Mouse (Mus musculus) neural tube, embryonic 13.5 days (tissue): Measurements from ENCODE around the gene Dus2. TPM values are rescaled to one million over a fixed set of nuclear protein-coding genes. Genes with fewer than 3 reads are reported as not detected.
A peak's percentile ranks its signal among the peaks of the same experiment; 100 is the strongest.

Experiments
- ATAC-seq: fragments of 200-750 bp; cut with Nextera tagmentation; 2 replicates; pipeline ENCODE4 v1.8.0; 2017; ENCODE audit warnings: low read depth, mild to moderate bottlenecking, moderate TSS enrichment, moderate library complexity
- H3K27ac ChIP-seq: fragments of 300-500 bp; sonication (generic); replicated peaks from 2 replicates; pipeline ENCODE4 v1.5.1; 2015; ENCODE audit warnings: moderate library complexity, mild to moderate bottlenecking, inconsistent platforms
- H3K27me3 ChIP-seq: fragments of 300-500 bp; sonication (generic); 2 replicates; pipeline ENCODE4 v1.6.1; 2015; ENCODE audit warnings: mild to moderate bottlenecking, inconsistent platforms
- H3K36me3 ChIP-seq: fragments of 300-500 bp; sonication (generic); 2 replicates; pipeline ENCODE4 v1.6.1; 2015; ENCODE audit warnings: mild to moderate bottlenecking, inconsistent platforms
- H3K4me1 ChIP-seq: fragments of 300-500 bp; sonication (generic); replicated peaks from 2 replicates; pipeline ENCODE4 v1.6.1; 2015; ENCODE audit warnings: inconsistent platforms
- H3K4me2 ChIP-seq: fragments of 300-500 bp; sonication (generic); 2 replicates; pipeline ENCODE4 v1.6.1; 2015; ENCODE audit warnings: inconsistent platforms, mild to moderate bottlenecking, moderate library complexity
- H3K4me3 ChIP-seq: fragments of 300-500 bp; sonication (generic); 2 replicates; pipeline ENCODE4 v1.5.1; 2015; ENCODE audit warnings: mild to moderate bottlenecking, inconsistent platforms
- H3K9ac ChIP-seq: fragments of 300-500 bp; sonication (generic); 2 replicates; pipeline ENCODE4 v1.6.1; 2015; ENCODE audit warnings: moderate library complexity, mild to moderate bottlenecking, inconsistent platforms
- H3K9me3 ChIP-seq: fragments of 300-500 bp; sonication (generic); 2 replicates; pipeline ENCODE4 v1.6.1; 2016; ENCODE audit warnings: inconsistent platforms
- WGBS: fragments of 180-500 bp; shearing (Covaris S2); methylation state at CpG from one replicate; pipeline ENCODE4 v1.1.7; 2015; 5-methylcytosine and 5-hydroxymethylcytosine counted together
- polyA plus RNA-seq: library from polyadenylated mRNA; unstranded; fragments of >200 nt; fragmentation: Nextera tagmentation; extraction: Ambion mirVana; gene quantifications from 2 replicates; pipeline ENCODE4 v1.2.1, GENCODE M21; 2015

Dus2 gene
- 21.5 and 23.1 TPM in 2 replicates for polyA plus RNA-seq

DNA sequence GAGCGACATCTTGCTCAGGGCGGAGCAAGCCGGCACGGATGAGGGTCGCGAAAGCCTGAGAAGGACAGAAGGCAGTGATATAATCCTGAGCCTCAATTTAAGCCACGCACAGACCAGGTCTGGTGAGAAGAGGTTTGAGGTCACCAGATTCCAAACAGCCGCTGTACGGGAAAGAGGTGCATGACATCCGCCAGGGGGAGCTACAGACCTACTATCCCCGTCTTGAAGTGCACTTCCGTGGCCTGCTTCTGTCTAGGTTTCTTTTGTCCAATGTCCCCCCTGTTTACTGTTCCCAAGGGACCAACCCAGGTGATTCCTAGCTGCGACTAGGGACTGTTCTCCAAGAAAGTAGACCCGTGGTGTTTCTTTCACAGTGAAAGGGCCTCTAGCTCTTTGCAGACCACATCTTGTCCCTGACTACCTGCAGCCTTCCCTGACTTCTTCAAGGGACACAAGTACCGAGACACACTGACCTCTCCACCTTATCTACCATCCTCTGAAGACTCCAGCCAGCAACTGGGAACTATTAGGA lies at the start of gene Dus2:
Dus2 (plus strand) TSS at position 482 of the 532 bp plus-strand sequence.
- peak within 1 kb of the TSS; percentile 13; the same call in 1 of the 2 replicates for H3K4me2 ChIP-seq
- 12% methylated on average over 15 of the region's 15 CpGs for WGBS
- H3K36me3 ChIP-seq = no peaks in the 10 kb centered on the region
- no peak within 1 kb of the TSS for H3K27ac ChIP-seq
- H3K27me3 ChIP-seq = 0 out of 2 replicates have a peak, but pooled peaks cover 7% of the 10 kb centered on the region
- H3K9ac ChIP-seq = 0 out of 2 replicates have a peak within 1 kb of the TSS, but pooled peaks have one; percentile 17
- no peak within 1 kb of the TSS for H3K4me3 ChIP-seq
- 0 out of 2 replicates have a peak, but pooled peaks have one; percentile 61 for ATAC-seq
- no peaks in the 10 kb centered on the region for H3K4me1 ChIP-seq
- H3K9me3 ChIP-seq = no peaks in the 10 kb centered on the region

DNA sequence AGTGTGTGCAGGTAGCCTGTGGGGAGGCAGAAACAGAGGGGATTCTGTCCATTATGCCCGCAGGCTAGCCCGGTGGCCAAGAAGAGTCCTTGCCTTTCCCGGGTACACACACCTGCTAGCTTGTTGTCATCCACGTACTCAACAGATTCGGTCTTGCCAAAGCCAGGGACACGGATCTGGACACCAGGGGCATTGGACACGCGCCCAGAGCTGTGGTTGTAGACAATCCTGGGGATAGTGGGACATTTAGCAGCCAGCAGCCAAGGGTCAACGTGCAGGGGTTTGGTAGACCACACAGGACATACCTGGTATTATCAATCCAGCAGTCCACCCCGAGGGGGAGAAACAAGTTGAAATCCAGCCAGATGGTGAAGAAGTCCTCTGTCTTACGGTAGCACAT lies 49.1 kb upstream of the Dus2 start:
- H3K4me2 ChIP-seq = no peak overlapping the region
- WGBS = 95% methylated on average over 11 of the region's 11 CpGs

DNA sequence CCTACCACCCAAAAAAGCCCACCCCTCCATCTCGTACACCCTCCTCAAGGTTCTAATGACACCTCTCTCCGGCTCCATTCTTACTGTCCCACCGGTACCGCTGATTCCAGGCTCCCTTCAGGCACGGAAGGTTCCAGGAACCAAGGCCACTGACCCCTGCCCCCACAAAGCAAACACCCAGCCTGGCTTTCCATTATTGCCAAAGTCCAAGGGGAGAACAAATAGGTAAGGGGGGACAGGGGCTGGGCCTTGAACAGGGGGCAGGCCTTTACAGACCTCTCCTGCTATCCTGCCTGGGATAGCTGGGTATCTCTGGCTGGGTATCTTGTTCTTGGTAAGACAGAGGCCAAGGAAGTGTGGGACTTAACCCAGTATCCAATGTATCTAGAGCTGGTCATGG lies 48.6 kb upstream of the Dus2 start:
- Histone ChIP-seq H3K27ac (no peak overlapping the region), H3K27me3 (no peaks in the 10 kb centered on the region), H3K9ac (no peak overlapping the region), H3K4me3 (no peak overlapping the region), H3K4me1 (peaks cover 10% of the 10 kb centered on the region), H3K36me3 (no peaks in the 10 kb centered on the region), H3K4me2 (no peak overlapping the region), H3K9me3 (no peaks in the 10 kb centered on the region)
- WGBS = 95% methylated on average over 5 of the region's 5 CpGs
- ATAC-seq = no peak

More for the DNA sequence above, 49.1 kb upstream of the Dus2 start:
- no peak for ATAC-seq
- Histone ChIP-seq H3K9ac (no peak overlapping the region), H3K27ac (no peak overlapping the region), H3K27me3 (no peaks in the 10 kb centered on the region), H3K9me3 (no peaks in the 10 kb centered on the region), H3K36me3 (no peaks in the 10 kb centered on the region), H3K4me1 (peaks cover 10% of the 10 kb centered on the region), H3K4me3 (no peak overlapping the region)

DNA sequence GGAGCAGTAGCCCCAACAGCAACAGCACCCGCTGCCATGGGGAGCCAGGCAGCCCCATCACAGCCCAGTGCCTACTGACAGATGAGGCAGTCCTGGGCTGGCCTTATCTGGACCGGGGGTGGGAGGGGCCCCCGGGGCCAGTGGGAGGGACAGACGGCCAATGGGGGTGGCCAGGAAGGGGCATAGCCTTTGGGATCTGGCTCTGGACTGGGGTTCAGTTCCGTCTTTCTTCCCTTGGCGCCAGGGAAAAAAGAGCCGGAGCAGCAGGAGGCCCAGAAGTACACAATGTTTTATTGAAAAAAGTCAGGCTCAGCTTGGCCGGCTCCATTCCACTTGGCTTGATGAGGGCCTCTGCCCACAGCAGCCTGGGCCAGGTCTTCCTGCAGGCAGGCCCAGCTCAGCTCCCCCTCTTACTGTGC lies 47.8 kb upstream of the Dus2 start, which contains the start of gene Lcat:
Lcat (minus strand) TSS at position 62 of the 419 bp plus-strand sequence.
- 71% methylated on average over 8 of the region's 8 CpGs for WGBS
- Histone ChIP-seq H3K9ac (no peak within 1 kb of the TSS), H3K9me3 (no peaks in the 10 kb centered on the region), H3K27me3 (no peaks in the 10 kb centered on the region), H3K27ac (no peak within 1 kb of the TSS), H3K36me3 (no peaks in the 10 kb centered on the region), H3K4me1 (peaks cover 2% of the 10 kb centered on the region), H3K4me3 (no peak within 1 kb of the TSS), H3K4me2 (no peak within 1 kb of the TSS)
- no peak for ATAC-seq

DNA sequence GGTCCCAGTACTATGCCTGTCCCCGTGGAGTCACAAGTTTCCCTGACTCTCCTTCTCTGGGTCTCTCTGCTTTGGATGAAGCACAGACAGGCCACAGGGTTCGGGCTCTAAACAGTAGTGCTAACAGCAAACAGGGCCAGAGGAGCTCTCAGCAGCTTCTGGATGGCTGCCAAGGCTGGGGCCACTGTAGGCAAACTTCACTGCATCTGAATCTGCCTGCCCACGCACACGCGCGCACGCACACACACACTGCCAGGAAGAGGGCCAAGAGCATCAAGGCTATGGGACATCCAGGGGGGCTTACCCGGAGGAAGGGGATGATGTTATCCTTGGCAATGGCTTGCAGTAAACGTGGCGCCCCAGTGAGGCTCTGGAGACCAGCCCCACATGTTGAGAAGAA lies 41.8 kb upstream of the Dus2 start:
- Histone ChIP-seq H3K9me3 (no peaks in the 10 kb centered on the region), H3K9ac (no peak overlapping the region), H3K27ac (0 out of 2 replicates have a peak overlapping the region, but pooled peaks have one; percentile 1), H3K27me3 (no peaks in the 10 kb centered on the region), H3K36me3 (no peaks in the 10 kb centered on the region), H3K4me1 (peaks cover 14% of the 10 kb centered on the region), H3K4me3 (no peak overlapping the region), H3K4me2 (no peak overlapping the region)
- peak; percentile 32; the same call in 1 of the 2 replicates for ATAC-seq
- 63% methylated on average over 10 of the region's 10 CpGs for WGBS

DNA sequence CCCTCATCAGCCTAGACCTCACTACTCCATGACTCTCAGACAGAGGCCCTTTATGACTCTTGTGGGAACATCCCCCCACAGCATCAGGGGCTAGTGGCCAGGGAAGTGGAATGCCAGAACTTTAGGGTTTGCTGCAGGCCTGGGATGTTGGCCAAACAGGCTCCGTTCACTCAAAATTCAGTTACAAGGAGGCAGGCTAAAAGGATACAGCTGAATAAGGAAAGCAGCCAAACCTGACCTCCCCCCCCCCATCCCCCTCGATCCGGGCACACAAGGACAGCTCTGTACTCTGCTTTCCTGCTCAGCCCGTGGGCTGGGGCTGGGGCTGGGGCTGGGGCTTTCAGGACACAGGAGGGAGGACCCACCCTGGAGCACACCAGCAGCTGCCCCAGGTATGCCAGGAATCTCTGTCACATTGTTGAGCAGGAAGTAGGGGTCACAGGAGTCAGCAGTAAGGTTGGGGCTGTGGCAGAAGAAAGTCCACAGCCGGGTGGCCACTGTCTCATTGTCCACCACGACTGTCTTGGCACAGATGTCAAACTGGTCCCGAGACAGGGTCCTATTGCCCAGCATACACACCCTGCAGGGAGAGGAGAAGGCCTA lies 40.0 kb upstream of the Dus2 start:
- H3K9me3 ChIP-seq = no peaks in the 10 kb centered on the region
- peaks cover 14% of the 10 kb centered on the region for H3K4me1 ChIP-seq
- H3K36me3 ChIP-seq = no peaks in the 10 kb centered on the region
- peak; percentile 80 for ATAC-seq
- H3K4me2 ChIP-seq = no peak overlapping the region
- H3K9ac ChIP-seq = no peak overlapping the region
- no peak overlapping the region for H3K4me3 ChIP-seq
- no peaks in the 10 kb centered on the region for H3K27me3 ChIP-seq
- peak overlapping the region; percentile 72 for H3K27ac ChIP-seq
- 54% methylated on average over 7 of the region's 7 CpGs for WGBS

DNA sequence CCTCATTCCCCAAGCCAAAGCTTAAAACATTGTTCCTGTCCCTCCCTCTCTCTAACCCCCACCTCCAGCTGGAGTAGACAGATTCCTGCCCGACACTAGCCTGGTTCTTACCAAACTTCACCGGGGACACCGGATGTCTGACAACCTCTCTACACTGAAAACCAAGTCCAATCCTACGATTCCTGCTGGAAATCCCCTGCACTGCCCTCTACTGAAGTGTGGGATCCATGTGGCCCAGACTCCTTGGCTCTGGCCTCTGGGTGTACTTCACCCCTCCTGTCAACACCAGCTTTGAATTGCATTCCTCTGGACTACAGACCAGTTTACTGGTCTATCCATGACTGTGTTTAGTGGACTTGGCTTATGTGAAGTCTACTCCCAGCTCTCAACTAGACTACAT lies 34.6 kb upstream of the Dus2 start:
- Histone ChIP-seq H3K27me3 (no peaks in the 10 kb centered on the region), H3K4me2 (no peak overlapping the region), H3K9me3 (no peaks in the 10 kb centered on the region), H3K4me1 (0 out of 2 replicates have a peak, but pooled peaks cover under 1% of the 10 kb centered on the region), H3K4me3 (no peak overlapping the region), H3K9ac (no peak overlapping the region), H3K27ac (no peak overlapping the region), H3K36me3 (no peaks in the 10 kb centered on the region)
- no peak for ATAC-seq
- 92% methylated on average over 4 of the region's 4 CpGs for WGBS

DNA sequence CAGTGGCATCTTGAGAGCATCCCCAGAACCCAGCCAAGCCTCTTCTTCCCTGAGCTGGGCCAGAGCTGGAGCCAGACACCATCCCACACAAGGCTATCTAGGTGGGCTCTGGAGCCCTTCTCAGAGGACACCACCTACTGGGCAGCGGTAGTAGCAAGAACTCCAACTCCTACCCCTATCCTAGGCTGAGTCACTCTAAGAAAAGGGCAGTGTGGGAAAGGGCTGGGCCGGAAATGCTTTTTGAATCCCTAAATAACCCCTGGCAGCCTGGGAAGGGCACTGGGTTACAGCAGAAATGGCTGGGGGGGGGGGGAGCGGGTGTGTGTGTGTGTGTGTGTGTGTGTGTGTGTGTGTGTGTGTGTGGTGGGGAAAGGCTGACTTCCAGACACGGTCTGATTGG lies 33.3 kb upstream of the Dus2 start:
- WGBS = 84% methylated on average over 3 of the region's 4 CpGs
- H3K27ac ChIP-seq = no peak overlapping the region

DNA sequence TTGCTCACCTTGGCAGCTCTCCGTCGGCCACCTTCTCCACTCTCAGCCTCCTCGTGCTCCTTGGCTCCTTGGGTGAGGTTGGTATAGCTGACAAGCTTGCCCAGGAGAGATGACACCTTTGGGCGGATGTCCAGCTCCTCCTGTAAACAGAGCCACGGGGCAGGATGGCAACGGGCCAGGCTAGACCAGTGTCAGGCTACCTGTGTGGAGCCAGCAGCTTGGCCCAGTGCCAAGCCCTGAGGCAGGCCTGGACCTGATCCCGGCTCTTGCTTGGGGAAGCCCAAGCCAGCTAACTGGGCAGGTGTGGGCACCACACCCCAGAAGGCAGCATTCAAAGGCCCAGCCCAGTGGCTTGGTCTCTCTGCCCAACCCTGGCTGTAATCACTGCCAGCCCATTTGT lies 31.8 kb upstream of the Dus2 start:
- no peak overlapping the region for H3K27ac ChIP-seq
- H3K27me3 ChIP-seq = peaks cover 5% of the 10 kb centered on the region
- WGBS = 88% methylated on average over 7 of the region's 7 CpGs
- H3K4me2 ChIP-seq = no peak overlapping the region
- no peak overlapping the region for H3K9ac ChIP-seq
- no peaks in the 10 kb centered on the region; the same call in 1 of the 2 replicates for H3K4me1 ChIP-seq
- no peak overlapping the region for H3K4me3 ChIP-seq
- ATAC-seq = no peak
- no peaks in the 10 kb centered on the region for H3K9me3 ChIP-seq
- H3K36me3 ChIP-seq = no peaks in the 10 kb centered on the region

More for the DNA sequence above, 33.3 kb upstream of the Dus2 start:
- no peaks in the 10 kb centered on the region for H3K4me1 ChIP-seq
- no peak for ATAC-seq
- H3K4me2 ChIP-seq = no peak overlapping the region
- H3K27me3 ChIP-seq = no peaks in the 10 kb centered on the region
- no peaks in the 10 kb centered on the region for H3K36me3 ChIP-seq
- H3K9me3 ChIP-seq = no peaks in the 10 kb centered on the region
- no peak overlapping the region for H3K9ac ChIP-seq
- H3K4me3 ChIP-seq = no peak overlapping the region

DNA sequence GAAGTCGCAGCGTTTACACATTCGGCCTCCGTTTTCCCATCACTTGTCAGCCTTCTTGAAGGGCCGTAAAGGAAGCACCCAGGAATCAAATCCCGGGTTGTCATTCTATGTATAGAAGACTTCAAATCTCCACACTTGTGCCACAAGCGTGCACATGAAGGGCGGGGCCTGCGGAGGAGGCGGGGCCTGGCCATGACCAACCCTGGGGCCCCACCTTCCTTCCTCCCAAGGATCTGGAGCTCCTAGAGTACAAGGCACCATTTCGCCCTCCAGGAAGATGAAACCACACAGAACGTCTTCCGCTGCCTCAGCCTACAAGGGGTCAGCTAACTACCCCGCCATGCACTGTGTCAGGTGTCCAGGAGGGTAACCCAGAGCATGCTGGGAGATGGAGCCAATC lies 30.0 kb upstream of the Dus2 start:
- WGBS = 78% methylated on average over 14 of the region's 14 CpGs
- H3K9me3 ChIP-seq = no peaks in the 10 kb centered on the region
- H3K4me2 ChIP-seq = no peak overlapping the region
- no peak overlapping the region for H3K27ac ChIP-seq
- no peaks in the 10 kb centered on the region for H3K36me3 ChIP-seq
- no peak overlapping the region for H3K4me3 ChIP-seq
- H3K4me1 ChIP-seq = peaks cover 11% of the 10 kb centered on the region
- peaks cover 23% of the 10 kb centered on the region for H3K27me3 ChIP-seq
- H3K9ac ChIP-seq = no peak overlapping the region
- no peak for ATAC-seq

DNA sequence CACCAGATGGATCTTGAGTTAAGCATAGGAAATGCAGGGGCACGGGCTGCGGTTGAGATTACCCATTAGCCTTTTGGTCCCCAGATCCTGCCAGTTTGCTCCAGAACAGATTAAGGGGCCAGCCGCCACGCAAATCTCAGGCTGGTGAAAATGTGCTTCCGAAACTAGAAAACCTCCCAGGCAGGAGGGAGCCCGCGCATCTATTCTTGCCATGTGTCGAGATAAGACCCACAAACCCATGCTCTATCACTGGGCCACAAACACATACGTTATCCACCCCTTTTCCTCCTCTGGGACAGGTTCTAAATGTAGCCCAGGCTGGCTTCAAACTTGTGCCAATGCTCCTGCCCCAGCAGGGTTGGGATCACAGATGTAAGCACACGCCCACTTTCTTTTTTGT lies 29.6 kb upstream of the Dus2 start:
- ATAC-seq = no peak
- H3K4me1 ChIP-seq = peaks cover 11% of the 10 kb centered on the region
- WGBS = 87% methylated on average over 10 of the region's 10 CpGs

DNA sequence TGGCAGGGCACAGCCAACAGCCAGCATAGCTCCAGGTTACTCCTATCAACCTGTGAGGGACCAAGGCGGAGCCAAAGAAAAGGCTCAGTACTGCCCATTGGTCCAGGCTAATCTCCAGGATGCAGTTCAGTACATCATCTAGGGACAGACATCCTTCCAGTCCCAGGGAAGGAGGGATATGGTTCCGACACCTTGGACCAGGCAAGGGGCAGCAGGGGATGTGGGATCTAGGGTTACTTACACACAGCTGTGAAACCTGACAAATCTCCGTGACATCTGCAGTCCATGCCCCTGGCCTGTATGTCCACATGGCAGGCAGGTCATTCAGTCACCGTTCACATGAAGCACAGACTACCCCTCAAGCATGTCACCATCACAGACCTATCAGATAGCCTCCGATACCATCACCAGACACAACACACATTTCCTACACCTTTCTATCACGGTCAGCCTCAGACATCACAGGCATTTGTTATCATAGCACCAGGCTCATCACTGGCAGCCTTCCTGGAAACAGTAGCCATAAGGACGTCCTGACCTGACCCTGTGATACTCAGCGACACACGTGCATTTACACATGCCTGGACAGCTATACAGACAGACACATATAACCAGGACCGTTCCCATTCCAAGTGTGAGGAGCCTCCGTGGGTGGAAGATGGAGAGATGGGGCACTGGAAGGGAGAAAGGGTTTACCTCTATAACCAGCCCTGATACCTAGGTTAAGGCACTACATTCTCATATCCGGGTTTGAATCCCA lies 26.5 kb upstream of the Dus2 start:
- Histone ChIP-seq H3K27me3 (peaks cover 45% of the 10 kb centered on the region), H3K36me3 (no peaks in the 10 kb centered on the region), H3K27ac (no peak overlapping the region), H3K9me3 (no peaks in the 10 kb centered on the region), H3K4me3 (peak overlapping the region; percentile 50), H3K4me2 (peak overlapping the region; percentile 60), H3K9ac (peak overlapping the region; percentile 68; the same call in 1 of the 2 replicates), H3K4me1 (peaks cover 11% of the 10 kb centered on the region)
- no peak for ATAC-seq
- 69% methylated on average over 12 of the region's 12 CpGs for WGBS

More for the DNA sequence above, 29.6 kb upstream of the Dus2 start:
- Histone ChIP-seq H3K36me3 (no peaks in the 10 kb centered on the region), H3K4me2 (no peak overlapping the region), H3K27me3 (peaks cover 27% of the 10 kb centered on the region), H3K4me3 (no peak overlapping the region), H3K9ac (no peak overlapping the region), H3K9me3 (no peaks in the 10 kb centered on the region), H3K27ac (no peak overlapping the region)
